Mouse (Mus musculus) cerebellum, postnatal 25 days (tissue): ENCODE data around the gene Krt79.
A peak's percentile ranks its signal among the peaks of the same experiment; 100 is the strongest.

Source experiments
- DNase-seq, 2 experiments: peaks; one replicate each; pipeline ENCODE4 v3.0.0; 2021; ENCODE audit warnings: mixed read lengths in 2 of 2

Gene Krt79

DNA sequence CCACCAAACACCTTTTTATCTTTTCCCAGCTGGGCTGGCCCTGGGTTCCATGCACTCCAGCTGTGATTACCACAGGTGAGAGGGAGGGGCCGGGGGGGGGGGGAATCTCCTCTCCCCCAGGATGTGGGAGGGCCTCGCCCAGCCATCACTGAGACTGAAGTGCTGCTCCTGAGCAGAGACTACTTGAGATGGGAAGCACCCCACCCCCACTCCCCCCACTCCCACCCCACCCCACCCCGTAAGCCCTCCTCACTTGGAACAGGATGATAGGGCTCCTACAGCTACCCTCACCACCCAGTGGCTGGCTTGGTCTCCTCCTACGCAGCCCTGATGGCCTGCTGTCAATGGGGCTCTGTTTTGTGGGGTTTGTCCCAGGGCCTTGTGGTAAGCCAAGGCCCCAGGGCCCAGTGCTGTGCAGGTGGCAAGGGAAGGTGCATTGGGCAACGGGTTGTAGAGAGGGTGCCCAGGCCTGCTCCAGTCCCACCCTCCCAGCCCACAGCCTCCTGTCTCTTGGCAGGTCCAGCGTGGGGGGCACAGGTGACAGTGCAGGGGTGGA is at the start of gene Krt79:
Krt79 (minus strand) TSS at position 51 of the 556 bp plus-strand sequence.
- DNase-seq = no peak

DNA sequence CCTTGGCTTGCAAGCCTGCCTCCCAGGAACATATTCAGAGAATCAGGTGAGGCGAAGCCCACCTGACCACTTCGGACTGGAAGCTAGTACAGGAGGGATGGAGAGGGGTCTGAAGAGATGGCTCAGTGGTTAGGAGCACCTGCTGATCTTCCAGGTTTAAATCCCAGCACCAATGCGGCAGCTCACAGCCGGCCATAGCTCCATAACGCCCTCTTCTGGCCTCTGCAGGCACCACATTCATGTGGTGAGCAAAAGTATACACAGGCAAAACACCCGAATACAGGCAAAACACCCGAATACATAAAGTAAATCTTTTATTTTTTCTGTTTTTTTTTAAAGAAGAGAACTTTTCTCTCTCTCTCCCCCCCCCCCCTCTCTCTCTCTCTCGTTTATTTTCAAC is 48.6 kb upstream of the Krt79 start:
- no peak for DNase-seq

DNA sequence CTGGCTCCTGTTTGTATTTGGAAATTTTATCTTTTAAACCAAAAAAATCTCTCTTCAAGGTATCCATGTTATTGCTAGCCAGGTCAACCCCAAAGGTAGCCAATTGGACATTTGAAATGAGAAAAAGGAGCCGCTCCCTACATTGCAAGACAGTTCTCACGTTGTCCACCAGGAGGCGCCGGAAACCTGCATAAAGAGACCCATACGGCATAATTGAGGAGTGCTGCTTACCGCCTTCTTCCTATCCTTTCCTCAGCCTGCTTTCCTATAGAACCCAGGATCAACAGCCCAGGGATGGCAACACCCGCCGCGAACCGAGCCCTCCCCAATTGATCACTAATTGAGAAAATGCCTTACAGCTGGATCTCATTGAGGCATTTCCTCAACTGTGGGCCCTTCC is 48.0 kb upstream of the Krt79 start:
- DNase-seq = peak; percentile 86 to 90

DNA sequence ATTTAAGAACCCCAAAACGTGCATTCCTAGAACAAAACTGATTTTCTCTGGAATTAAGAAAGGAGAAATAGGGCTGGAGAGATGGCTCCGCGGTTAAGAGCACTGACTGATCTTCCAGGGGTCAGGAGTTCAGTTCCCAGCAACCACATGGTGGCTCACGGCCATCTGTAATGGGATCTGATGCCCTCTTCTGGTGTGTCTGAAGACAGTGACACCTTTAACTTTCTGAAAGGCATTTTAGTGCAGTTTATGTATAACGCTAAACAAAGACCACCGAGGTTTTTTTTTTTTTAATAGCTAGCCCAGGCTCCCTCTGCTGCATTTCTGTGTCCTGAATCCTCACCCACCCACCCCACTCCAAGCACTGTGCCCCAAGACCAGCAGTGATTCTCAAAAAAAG is 44.6 kb upstream of the Krt79 start:
- DNase-seq = no peak

DNA sequence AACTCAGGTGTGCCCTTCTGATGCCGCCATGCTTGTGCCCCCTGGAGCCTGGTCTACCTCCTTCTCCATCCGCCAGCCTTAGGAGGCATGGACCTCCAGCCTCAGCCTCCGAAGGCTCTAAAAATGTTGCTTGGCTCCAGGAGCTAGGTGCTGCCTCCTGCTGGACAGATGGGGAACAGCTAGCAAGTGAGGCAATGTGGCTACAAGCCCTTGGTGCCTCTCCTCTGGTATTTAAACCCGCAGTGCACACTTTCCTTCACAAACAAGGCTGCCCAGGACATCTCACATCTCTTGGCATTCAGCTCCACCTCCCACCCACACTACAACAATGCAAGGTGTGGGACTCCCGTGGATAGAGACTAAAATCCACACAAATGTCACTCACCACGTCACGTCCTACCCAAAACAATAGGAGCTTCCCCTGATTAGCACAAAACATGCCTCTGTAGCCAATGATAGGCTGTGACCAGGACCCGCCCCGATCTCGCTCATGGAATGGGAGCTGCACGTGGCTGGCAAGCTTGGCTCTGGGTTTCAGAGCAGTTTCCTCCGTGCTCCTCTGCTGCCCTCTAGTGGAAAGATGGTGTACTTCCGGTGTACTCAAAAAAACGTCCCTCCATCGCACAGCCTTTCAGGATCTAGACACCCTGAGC is 44.0 kb upstream of the Krt79 start:
- DNase-seq = peak; percentile 89 to 92

DNA sequence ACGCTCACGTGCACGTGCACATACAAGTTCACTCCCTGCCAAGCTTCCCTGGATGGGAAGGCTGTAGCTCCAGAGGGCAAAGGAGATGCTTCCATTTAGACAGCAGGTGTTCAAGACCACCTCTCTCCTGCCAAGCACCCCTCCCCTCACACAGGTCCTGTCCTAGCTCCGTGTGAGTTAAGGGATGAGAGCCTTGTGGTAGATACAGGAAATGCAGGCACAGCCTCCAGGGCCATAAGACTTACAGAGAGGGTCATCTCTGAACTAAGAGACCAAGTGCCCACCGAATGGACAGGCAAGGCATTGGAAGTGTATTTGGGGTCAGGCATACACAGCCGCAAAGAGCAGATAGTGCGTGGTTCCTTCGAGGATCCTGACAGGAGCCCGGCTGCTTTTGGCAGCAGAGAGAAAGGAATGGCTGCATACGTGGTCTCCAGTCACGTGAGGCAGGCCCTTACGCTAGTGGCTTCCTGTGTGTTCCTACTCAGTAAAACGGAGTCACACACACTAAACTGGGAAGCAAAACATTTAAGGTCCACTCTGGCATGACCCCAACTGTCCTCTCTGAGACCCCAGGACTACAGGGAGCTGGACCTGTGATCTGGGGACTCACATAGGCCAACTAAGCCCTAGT is 43.3 kb upstream of the Krt79 start:
- DNase-seq = no peak

DNA sequence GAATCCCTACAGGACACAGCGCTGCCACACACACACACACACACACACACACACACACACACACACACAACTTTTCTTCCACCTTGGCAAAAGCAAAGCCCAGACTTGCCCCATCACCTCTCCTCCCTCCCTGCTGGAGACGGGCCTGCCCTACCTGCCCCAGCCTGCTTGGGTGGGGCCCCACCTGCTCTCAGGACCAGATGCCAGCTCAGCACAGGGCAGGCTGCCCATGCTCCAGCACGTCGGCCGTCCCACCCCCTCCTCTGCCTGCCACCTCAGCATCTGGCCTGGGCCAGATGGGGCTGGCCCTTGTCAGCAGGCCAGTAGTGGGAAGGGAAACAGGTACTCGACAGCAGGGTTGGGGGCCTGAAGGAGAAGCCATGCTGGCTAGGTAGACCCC is 40.7 kb upstream of the Krt79 start:
- no peak for DNase-seq

DNA sequence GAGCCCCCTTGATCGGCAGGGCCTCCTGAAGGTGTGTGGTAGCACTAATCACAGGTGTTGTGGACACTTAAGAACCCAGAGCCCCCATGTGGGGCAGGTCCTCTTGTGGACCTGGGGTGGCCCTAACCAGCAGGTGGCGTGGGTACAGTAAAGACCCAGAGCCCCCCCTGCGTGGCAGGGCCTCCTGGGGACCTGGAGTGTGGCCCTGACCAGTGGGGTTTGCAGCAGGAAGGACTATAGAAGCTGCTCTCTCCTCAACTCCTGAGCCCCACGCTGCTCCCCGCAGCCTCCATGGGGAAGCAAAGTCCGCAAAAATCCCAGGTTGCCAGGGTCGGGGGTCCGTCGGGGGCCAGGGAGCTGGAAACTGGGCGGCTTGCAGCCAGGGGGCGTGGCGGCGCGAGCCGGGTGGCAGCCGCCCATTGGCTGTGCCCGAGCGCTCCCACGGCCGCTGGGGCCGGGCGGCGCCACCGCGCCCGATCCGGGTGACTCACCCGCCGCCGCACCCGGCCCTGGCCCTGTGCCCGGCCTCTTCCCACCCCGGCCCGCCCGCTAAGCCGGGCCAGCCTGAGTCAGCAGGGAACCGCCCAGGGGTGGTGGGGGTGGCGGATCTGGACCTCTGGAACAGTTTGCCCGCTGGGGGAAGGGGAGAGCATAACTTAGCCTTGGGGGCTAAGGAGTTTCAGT is 37.1 kb upstream of the Krt79 start:
- DNase-seq = peak; percentile 63 to 83

DNA sequence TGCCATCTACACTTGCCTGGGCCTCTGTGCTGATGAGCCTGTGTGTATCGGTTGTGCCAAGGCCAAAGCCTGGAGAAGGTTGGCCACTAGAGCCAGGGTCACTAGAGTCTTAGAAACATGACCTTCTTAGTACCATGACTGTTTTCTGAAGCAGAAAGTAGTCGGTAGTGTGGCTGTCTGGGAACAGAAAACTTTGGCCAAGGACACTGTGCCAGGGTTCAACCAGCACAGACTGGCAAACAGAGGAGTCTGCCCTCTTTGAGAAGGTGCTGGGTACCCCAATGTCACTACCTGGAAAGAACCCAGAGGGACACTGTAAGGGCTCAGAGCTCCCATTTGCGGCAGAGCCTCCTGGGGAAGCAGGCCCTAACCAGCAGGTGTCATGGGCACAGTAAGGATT is 36.5 kb upstream of the Krt79 start:
- no peak for DNase-seq

DNA sequence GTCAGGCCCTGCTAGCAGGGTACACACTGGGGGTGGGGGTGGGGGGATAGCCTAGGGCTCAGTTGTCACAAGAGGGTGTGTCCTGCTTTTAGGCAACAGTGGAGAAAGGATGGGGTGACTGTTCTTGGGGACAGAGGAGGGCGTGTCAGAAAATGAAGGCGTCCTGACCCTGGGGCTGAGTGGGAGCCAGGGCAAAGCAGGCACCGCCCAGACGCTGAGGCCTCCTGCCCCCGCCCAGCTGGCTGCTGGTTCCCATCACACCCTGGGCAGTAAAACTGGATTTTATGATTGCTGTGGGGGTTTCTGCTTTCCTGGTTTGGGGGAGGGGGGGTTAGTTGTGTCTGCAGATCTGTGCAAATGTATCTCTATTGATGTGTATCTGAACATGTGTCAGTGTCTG is 35.9 kb upstream of the Krt79 start:
- DNase-seq = no peak

DNA sequence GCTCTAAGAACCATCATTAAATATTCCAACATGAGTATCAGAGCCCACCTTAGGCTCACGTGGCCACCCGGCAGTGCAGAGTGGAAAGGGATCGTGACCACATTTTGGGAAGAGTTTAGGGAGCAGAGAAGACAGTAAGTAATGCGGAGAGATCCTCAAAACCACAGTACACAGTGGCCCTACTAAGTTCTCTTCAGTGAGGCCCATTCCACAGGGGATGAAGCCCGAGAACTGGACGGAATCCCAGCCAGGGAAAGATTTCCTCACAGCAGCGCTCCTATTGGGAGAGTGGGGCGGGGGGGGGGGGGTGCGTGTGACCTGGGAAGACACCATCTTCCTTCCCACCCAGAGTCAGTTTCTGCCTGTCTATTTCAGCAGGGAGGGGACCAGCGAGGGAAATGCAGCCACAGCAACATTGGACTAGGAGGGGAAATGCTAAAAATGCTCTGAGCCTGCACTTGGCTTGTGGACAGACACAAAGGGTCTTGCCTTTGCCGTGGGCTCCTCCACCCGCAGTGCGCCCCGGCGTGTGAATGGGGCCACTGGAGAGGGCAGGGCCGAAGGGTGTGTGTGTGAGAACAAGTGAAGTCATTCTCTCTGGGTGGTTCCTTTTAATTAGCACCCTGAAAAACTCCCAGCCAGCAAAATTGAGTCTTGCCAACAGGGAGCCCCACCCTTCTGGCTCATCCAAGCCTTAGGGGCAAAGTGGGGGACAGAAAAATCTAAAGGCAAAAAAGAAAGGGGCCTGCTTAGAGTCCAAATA is 34.1 kb upstream of the Krt79 start:
- no peak for DNase-seq

DNA sequence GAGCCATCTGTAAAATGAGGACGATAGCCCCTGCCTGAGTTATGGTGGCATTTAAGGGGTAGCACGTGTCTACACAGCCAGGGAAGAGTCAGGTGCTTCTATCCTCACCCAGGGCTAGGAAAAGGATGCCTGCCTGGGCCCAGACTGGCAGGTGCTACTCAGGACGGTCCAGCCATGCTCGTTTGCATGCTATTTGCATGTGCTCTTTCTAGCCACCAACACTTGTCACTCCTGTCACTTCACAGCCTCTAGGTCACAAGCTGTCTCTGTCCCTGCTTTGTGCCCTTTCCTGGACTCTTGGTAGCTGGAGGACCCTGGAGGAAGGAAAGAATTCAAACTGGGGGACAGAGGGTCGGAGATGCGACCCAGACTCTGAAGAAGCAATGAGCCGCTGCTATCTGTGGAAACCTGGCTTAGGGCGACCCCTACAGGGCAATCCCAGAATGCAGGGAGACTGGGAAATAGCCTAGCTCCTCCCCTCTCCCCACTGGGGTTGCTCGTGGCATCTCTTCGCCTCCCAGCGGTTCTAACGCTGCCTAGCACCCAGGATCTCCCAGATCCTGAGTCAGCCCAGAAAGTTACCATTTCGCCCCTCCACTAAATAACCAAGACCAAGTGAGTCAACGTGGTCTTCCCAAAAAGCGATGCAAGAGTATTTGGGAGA is 33.4 kb upstream of the Krt79 start:
- DNase-seq = peak; percentile 89 to 91

DNA sequence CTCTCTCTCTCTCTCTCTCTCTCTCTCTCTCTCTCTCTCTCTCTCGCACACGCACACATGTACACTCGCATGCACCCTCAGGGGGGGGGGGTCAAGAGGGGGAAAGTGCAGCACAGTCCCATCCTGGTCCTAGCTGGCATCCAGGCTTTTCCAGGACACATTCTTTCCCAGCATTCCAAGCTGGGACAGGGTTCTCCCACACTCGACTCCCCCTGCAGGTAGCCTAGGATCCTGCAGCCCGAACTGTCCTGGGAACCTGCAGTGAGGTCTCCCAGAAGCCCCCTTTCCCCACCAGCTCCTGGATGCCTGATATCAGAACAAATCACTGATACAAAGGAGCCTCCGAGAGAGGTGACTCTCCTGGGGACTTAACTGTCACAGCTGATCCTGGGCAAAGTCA is 30.4 kb upstream of the Krt79 start:
- peak; percentile 29 to 62 for DNase-seq

DNA sequence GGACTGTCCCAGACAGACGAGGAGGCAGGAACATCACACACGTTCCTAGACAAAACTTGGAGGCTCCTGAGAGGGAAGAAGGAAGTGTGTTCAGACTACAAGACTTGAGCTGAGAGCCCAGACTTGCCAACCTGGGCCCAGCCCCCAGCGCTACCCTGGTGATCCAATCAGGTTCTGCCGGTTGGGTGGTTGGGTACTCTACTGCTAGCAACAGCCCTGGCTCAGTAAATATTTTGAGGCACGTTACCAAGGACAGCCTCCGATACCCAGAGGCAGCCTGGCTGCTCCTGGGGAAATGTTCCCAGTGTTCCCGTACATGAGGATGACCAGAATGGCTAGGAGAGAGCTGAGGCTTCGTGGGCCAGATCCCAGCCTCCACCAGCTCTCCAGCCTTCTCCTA is 26.7 kb upstream of the Krt79 start:
- no peak for DNase-seq

DNA sequence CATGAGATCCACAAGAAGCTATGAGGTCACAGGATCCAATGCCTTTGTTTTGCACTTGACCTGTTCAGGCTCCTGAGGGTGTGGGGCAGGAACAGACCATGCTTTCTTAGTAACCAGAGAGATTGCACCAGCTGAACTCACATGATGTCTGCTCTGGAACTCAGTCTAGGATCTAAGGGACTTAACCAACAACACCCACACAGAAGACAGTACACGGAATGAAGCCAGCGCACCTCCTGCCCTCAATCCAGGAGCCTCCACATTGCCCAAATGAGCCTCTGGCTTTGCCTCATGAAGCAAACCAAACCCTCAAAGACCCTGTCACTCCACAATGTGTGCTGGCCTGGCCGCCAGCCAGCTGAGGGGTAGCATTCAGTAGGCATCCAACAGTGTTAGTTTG is 18.8 kb upstream of the Krt79 start:
- no peak for DNase-seq

DNA sequence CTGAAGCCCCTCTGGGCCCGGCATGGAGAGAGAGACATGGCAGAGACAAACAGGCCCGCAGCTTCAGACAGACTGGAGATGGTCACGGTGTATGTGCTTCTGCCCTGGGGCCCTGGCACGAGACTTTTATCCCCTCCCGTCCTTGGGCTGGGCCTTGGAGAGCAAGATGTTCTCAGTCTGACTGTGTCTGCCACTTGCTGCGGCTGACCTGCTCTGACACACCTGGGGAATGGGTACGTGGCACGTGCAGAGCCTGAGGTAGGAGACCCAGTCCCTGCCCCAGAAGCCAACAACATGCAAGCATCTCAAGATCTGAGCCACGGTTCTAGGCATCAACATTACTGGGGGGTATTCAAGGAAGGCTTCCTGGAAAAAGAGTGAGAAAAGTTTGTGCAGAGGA is 14.1 kb upstream of the Krt79 start, which contains the start of gene Krt78:
Krt78 (minus strand) TSS at position 101 of the 400 bp plus-strand sequence.
- DNase-seq = no peak

DNA sequence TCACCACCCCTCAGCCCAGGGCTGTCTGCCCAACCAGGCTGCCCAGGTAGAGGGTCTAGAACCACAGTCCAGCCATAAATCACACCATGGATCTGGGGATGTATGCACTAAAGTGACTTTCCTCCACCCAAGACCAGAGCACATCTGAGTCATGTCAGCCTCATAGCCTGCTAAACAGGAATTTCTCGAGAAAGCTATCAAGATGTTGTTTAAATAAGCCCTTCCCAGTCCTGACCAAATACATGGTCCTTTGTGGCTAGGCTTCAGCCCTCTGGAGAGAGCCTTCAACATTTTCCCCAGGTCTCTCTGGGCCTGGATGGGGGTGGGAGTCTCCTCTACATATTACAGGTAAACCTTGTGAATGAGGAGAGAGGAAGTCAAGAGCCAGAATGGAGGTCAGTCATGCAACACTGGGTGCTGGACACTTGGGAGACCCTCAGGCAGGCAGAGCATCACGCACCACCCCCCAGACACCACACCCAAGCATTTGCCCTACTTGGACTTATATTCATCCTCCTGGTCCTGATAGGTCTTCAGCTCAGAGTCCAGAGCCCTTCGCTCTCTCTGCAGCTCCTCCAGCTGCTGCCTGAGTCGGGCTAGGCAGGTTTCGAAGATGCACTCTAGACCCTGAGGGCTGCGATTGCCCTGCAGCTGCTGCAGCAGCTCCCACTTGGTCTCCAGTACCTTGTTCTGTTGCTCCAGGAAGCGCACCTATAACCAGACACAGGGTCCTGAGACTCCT is 12.8 kb upstream of the Krt79 start:
- DNase-seq = no peak

DNA sequence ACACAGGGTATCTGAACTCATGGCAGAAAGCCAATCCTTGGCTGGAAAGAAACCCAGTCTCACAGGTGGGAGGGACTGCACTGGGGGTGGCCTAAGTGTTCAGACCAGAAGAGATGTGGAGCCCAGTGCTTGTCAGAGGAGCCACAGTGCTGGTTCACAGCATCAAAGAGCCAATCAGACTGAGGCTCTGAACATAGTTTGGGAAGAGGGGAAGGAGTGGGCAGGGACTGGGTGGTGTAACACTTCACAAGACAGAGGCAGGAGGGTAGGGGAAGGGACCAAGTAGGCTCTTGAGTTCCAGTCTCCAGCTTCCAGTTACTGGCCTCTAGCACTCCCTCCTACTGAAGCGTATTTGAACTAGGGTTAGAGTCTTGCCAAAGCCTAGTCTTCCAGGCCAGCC is 5.3 kb upstream of the Krt79 start:
- DNase-seq = no peak

DNA sequence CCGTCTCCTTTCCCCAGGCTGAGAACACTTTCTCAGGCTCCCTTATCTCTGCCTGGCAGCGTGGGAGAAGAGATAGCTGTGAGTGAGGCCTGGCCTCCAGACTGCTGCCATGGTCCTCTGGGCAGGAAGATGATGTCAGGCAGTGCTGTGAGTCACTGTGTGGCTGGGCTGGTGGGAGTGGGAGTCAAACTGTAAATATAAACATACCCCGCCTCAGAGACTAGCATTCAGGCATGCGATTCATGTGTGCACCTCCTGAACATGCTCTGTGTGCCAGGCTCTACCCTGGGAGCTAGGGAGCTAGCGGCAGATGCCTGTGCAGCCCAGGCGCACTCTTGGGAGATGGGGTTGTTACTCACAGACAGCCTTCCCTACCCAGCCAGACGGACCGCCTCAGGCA is 1.8 kb upstream of the Krt79 start:
- DNase-seq = no peak

DNA sequence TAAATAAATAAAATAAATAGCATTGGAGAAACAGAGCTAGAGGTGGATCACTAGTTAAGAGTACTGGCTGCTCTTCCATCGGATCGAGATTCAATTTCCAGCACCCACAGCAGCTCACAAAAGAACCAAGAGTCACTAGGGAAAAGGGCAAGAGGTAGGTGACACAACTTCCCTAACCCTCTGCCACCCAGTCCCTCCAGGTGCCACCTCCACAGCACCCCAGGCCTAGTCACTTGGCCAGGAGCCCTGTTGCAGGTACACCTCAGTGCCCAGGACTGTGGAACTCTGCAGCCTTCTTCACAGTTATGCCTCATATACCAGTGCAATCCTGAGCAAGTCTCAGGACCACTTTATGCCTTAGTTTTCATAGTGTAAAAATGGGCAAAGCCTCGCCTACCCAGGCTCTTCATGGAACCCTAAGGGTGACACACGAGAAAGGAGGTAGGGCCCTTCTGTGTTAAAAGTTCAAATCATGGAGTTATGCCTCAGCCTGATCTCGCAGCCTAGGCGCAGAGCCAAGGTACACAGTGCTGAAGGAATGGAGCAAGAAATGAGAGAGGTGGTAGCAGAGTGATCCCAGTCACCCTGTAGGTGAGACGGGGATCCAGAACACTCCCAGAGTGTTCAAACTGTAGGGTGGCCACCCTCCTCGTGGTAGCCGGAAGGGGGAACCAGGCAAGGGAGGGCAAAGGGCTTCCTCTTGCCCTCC is 1.4 kb downstream of the Krt79 start:
- no peak for DNase-seq

DNA sequence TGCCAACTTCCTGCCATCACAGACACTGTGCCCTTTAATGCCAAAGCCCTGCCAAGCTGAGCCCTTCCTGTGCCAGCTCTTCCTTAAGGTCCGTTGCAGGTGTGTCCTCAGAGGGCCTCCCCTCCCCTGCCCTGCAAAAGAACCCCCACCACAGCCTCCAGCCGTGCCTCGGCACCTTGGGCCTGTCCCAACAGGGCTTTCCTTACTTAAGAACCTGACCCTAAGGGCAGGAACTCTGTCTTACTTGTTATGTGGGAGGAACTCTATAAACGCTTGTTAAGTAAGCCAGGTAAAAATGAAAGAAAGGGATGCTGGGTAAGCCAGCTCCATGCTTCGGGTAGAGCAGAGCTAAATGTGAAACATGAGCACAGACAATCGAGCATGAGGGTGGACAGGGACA is 7.1 kb downstream of the Krt79 start:
- no peak for DNase-seq
